Mouse (Mus musculus) liver, embryonic 15.5 days (tissue): ENCODE results near the gene Micall1. TPM values are rescaled to one million over a fixed set of nuclear protein-coding genes. Genes with fewer than 3 reads are reported as not detected.

Source experiments
- ATAC-seq: fragments of 200-750 bp; cut with Nextera tagmentation; 2 replicates; pipeline ENCODE4 v1.8.0; 2017; ENCODE audit warnings: moderate number of reproducible peaks, mild to moderate bottlenecking, moderate library complexity; ENCODE audit not compliant: insufficient read depth
- H3K27ac ChIP-seq: fragments of 300-500 bp; sonication (generic); replicated peaks from 2 replicates; pipeline ENCODE4 v1.5.1; 2015; ENCODE audit warnings: mild to moderate bottlenecking, inconsistent platforms
- H3K27me3 ChIP-seq: fragments of 300-500 bp; sonication (generic); 2 replicates; pipeline ENCODE4 v1.6.1; 2015; ENCODE audit warnings: mild to moderate bottlenecking, inconsistent platforms
- H3K36me3 ChIP-seq: fragments of 300-500 bp; sonication (generic); replicated peaks from 2 replicates; pipeline ENCODE4 v1.6.1; 2015; ENCODE audit warnings: moderate library complexity, mild to moderate bottlenecking, inconsistent platforms
- H3K4me1 ChIP-seq: fragments of 300-500 bp; sonication (generic); replicated peaks from 2 replicates; pipeline ENCODE4 v1.6.1; 2015; ENCODE audit warnings: inconsistent platforms
- H3K4me2 ChIP-seq: fragments of 300-500 bp; sonication (generic); 2 replicates; pipeline ENCODE4 v1.6.1; 2015; ENCODE audit warnings: moderate library complexity, mild to moderate bottlenecking, inconsistent platforms
- H3K4me3 ChIP-seq: fragments of 300-500 bp; sonication (generic); replicated peaks from 2 replicates; pipeline ENCODE4 v1.5.1; 2015; ENCODE audit warnings: mild to moderate bottlenecking, inconsistent platforms
- H3K9ac ChIP-seq: fragments of 300-500 bp; sonication (generic); 2 replicates; pipeline ENCODE4 v1.6.1; 2015; ENCODE audit warnings: moderate library complexity, mild to moderate bottlenecking, inconsistent platforms
- H3K9me3 ChIP-seq: fragments of 300-500 bp; sonication (generic); replicated peaks from 2 replicates; pipeline ENCODE4 v1.6.1; 2016; ENCODE audit warnings: inconsistent platforms
- WGBS: fragments of 180-500 bp; shearing (Covaris S2); methylation state at CpG from one replicate; pipeline ENCODE4 v1.1.7; 2015; ENCODE audit warnings: mixed read lengths; ENCODE audit not compliant: insufficient replicate concordance; 5-methylcytosine and 5-hydroxymethylcytosine counted together
- polyA plus RNA-seq: library from polyadenylated mRNA; unstranded; fragments of >200 nt; fragmentation: Nextera tagmentation; extraction: Ambion mirVana; gene quantifications from 2 replicates; pipeline ENCODE4 v1.2.1, GENCODE M21; 2015

Gene Micall1
- polyA plus RNA-seq, 1 experiment from 2014 or later, result 0.86 TPM

- Histone ChIP-seq H3K36me3 (peaks cover 66% of the 10 kb centered on the region), H3K9ac (no peak overlapping the region), H3K9me3 (no peaks in the 10 kb centered on the region), H3K4me1 (peaks cover 22% of the 10 kb centered on the region), H3K4me2 (no peak overlapping the region), H3K27ac (no peak overlapping the region), H3K27me3 (no peaks in the 10 kb centered on the region), H3K4me3 (no peak overlapping the region)
- 83% methylated on average over 7 of the region's 7 CpGs for WGBS
- ATAC-seq, result no peak
Observed at GRCm38 (mm10) chr15:79145522-79145921, 36.8 kb downstream of the Micall1 start.

DNA sequence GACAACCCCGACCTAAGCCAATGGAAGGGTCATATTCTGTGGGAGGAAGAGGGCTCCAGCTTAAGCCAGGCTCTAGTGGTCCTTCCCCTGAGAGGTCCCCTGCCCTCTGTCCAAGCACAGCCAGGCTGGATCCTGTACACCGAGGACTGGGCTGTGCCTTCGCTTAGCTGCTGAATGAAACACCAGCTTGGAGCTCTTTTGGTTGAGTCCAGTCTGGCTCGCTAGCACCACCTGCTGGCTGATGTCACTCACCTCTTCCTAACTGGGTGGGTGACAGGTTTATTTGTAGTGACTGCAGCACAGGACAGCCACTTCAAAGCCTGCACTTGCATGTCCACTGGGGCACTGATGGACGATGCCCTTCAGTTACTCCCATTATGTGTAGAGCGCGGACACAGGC, 39.8 kb downstream of the Micall1 start:
- Histone ChIP-seq H3K4me2 (no peak overlapping the region), H3K27ac (no peak overlapping the region), H3K4me1 (no peaks in the 10 kb centered on the region), H3K9me3 (no peaks in the 10 kb centered on the region), H3K27me3 (no peaks in the 10 kb centered on the region), H3K4me3 (no peak overlapping the region), H3K9ac (no peak overlapping the region), H3K36me3 (peaks cover 86% of the 10 kb centered on the region)
- ATAC-seq, result no peak
- WGBS, result 52% methylated on average over 7 of the region's 7 CpGs

- Histone ChIP-seq H3K9ac (no peak overlapping the region), H3K27me3 (peaks cover 6% of the 10 kb centered on the region; the same call in 1 of the 2 replicates), H3K36me3 (peaks cover 57% of the 10 kb centered on the region), H3K27ac (no peak overlapping the region), H3K4me1 (peaks cover 10% of the 10 kb centered on the region; the same call in 1 of the 2 replicates), H3K4me3 (no peak overlapping the region), H3K9me3 (no peaks in the 10 kb centered on the region), H3K4me2 (no peak overlapping the region)
- 79% methylated on average over 8 of the region's 8 CpGs for WGBS
- ATAC-seq, result no peak
Observed at GRCm38 (mm10) chr15:79151881-79152280, 43.2 kb downstream of the Micall1 start.

- no peak for ATAC-seq
- H3K4me1 ChIP-seq, result peaks cover 10% of the 10 kb centered on the region; the same call in 1 of the 2 replicates
- WGBS, result 86% methylated on average over 6 of the region's 6 CpGs
- no peak overlapping the region for H3K27ac ChIP-seq
- no peak overlapping the region for H3K9ac ChIP-seq
- peaks cover 7% of the 10 kb centered on the region; the same call in 1 of the 2 replicates for H3K27me3 ChIP-seq
- no peak overlapping the region for H3K4me2 ChIP-seq
- H3K36me3 ChIP-seq, result peaks cover 48% of the 10 kb centered on the region
- no peaks in the 10 kb centered on the region for H3K9me3 ChIP-seq
- no peak overlapping the region for H3K4me3 ChIP-seq
Observed at GRCm38 (mm10) chr15:79152709-79153108, 44.0 kb downstream of the Micall1 start.

DNA sequence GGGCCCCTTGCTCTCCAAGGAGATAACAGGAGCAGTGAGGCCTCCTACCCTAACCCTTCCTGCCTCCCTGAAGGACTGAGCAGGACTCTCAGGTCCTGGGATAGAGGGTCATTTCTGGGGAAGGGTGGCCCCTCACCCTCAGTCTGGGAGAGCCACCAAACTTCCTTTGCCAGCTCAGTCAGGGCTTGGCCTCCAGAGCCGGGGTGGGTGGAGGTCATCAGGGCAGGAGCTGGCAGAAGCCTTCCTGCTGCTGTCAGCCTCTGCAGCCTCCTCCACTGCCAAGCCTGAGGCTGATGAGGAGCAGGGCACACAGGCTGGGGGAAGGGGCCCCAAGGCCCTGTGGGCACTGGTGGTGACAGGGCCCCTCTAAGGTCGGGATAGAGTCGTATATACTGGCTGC, 46.9 kb downstream of the Micall1 start:
- no peaks in the 10 kb centered on the region for H3K9me3 ChIP-seq
- no peak overlapping the region for H3K4me2 ChIP-seq
- H3K36me3 ChIP-seq, result peaks cover 23% of the 10 kb centered on the region
- 32% methylated on average over 3 of the region's 3 CpGs for WGBS
- H3K9ac ChIP-seq, result no peak overlapping the region
- H3K27me3 ChIP-seq, result peaks cover 30% of the 10 kb centered on the region
- H3K4me1 ChIP-seq, result peaks cover 10% of the 10 kb centered on the region; the same call in 1 of the 2 replicates
- H3K27ac ChIP-seq, result no peak overlapping the region
- peak; percentile 29; the same call in 1 of the 2 replicates for ATAC-seq
- no peak overlapping the region for H3K4me3 ChIP-seq

DNA sequence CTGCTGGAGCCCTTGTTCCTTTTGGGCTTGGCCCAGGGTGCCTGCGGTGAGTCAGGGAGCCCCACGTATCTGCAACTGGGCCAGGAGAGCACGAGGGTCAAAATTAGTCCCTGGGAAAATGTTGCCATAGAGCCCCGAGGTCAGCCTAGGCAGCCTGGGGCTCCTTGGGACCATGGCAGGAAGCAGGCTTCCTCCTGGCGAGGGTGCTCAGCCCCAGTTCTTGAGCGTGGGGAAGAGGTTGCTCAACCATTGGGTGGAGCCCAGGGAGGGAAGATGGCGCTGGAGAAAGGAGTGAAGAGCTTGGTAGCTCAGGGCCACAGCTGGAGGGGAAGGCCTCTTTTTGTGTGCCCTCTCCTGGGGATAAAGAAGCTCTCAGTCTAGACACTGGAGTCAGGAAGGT, 53.6 kb downstream of the Micall1 start:
- WGBS, result 36% methylated on average over 7 of the region's 7 CpGs
- Histone ChIP-seq H3K27ac (no peak overlapping the region), H3K9me3 (no peaks in the 10 kb centered on the region), H3K9ac (no peak overlapping the region), H3K4me2 (no peak overlapping the region), H3K27me3 (peaks cover 82% of the 10 kb centered on the region), H3K4me3 (no peak overlapping the region), H3K4me1 (peaks cover 5% of the 10 kb centered on the region), H3K36me3 (no peaks in the 10 kb centered on the region)
- ATAC-seq, result no peak

DNA sequence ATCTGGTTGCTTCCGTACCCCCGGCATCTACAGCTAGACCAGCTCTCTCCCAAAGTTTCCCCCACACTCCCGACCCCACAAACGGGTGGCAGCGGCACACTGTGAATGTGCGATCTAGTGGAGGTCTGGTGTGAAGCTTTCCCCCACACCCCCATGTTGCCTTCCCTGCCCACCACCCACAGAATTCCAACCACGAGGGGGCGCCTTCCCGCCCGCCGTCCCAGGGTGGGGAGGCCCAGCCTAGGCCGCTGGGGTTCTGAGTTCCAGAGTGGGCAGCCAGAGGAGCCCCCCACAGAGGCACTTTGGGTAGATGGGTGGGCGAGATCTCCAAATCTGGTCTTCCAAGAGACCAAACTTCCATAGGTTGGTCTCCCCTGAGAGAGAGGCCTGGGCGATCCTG, 54.1 kb downstream of the Micall1 start:
- no peaks in the 10 kb centered on the region for H3K9me3 ChIP-seq
- no peak for ATAC-seq
- H3K4me1 ChIP-seq, result peaks cover 5% of the 10 kb centered on the region
- H3K27me3 ChIP-seq, result peaks cover 81% of the 10 kb centered on the region
- H3K36me3 ChIP-seq, result no peaks in the 10 kb centered on the region
- no peak overlapping the region for H3K27ac ChIP-seq
- no peak overlapping the region for H3K9ac ChIP-seq
- no peak overlapping the region for H3K4me3 ChIP-seq
- no peak overlapping the region for H3K4me2 ChIP-seq
- 31% methylated on average over 14 of the region's 14 CpGs for WGBS

DNA sequence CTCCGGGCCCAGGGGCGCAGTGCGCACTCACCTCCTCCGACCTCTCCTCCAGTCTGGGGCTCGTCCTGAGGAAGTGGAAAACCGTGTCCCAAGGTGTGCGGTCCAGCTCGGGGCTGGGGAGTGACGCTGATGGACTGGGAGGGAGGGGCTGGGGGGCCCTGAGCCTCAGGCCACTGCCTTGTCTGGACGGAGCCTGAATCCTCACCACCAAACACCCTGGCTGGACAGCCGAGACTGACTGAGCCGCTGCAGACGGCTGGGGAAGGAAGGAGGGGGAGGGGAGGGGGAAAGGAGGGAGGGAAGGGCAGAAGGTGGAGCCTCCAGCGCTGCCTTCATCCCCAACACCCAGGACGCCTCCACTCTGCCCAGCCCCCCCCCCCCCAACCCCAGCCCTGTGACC, 55.6 kb downstream of the Micall1 start:
- H3K4me2 ChIP-seq, result no peak overlapping the region
- no peak overlapping the region for H3K27ac ChIP-seq
- H3K9me3 ChIP-seq, result no peaks in the 10 kb centered on the region
- ATAC-seq, result no peak
- no peak overlapping the region for H3K9ac ChIP-seq
- WGBS, result 11% methylated on average over 14 of the region's 15 CpGs
- H3K27me3 ChIP-seq, result peaks cover 75% of the 10 kb centered on the region
- peaks cover 5% of the 10 kb centered on the region for H3K4me1 ChIP-seq
- H3K36me3 ChIP-seq, result no peaks in the 10 kb centered on the region
- no peak overlapping the region for H3K4me3 ChIP-seq

DNA sequence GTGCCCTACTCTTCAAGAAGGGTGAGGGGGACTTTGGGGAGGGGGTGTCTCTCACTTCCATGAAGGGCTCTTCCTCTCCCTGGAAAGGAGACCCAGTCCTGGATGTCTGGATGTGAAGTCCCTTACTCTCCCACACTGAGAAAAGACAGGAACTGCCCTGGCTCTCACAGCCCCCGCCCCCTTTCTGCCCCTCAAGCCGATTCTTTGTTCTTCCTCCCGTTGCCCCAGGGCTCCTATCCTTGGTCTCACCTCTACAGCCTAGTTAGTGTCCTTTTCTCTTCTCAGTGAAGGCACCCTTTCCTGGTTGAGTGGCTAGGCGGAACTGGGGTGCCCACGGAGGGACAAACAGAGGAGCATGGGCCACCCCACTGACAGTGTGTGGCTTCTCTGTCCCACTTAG, 56.4 kb downstream of the Micall1 start, which contains the start of gene Sox10:
Gene Sox10 (minus strand): TSS at position 101 of the 400 bp plus-strand sequence.
- Histone ChIP-seq H3K9me3 (no peaks in the 10 kb centered on the region), H3K9ac (no peak within 1 kb of the TSS), H3K4me3 (no peak within 1 kb of the TSS), H3K4me1 (peaks cover 5% of the 10 kb centered on the region), H3K36me3 (no peaks in the 10 kb centered on the region), H3K27me3 (peaks cover 73% of the 10 kb centered on the region), H3K4me2 (no peak within 1 kb of the TSS), H3K27ac (no peak within 1 kb of the TSS)
- WGBS, result 50% methylated on average over 5 of the region's 5 CpGs
- ATAC-seq, result no peak

GRCm38 (mm10) chr15:79166712-79167111, 58.0 kb downstream of the Micall1 start:
- no peak overlapping the region for H3K4me2 ChIP-seq
- WGBS, result 56% methylated on average over 8 of the region's 8 CpGs
- no peak overlapping the region for H3K4me3 ChIP-seq
- H3K27ac ChIP-seq, result no peak overlapping the region
- H3K9ac ChIP-seq, result no peak overlapping the region
- peaks cover 5% of the 10 kb centered on the region for H3K4me1 ChIP-seq
- no peaks in the 10 kb centered on the region for H3K9me3 ChIP-seq
- no peak for ATAC-seq
- H3K36me3 ChIP-seq, result no peaks in the 10 kb centered on the region
- H3K27me3 ChIP-seq, result peaks cover 60% of the 10 kb centered on the region

DNA sequence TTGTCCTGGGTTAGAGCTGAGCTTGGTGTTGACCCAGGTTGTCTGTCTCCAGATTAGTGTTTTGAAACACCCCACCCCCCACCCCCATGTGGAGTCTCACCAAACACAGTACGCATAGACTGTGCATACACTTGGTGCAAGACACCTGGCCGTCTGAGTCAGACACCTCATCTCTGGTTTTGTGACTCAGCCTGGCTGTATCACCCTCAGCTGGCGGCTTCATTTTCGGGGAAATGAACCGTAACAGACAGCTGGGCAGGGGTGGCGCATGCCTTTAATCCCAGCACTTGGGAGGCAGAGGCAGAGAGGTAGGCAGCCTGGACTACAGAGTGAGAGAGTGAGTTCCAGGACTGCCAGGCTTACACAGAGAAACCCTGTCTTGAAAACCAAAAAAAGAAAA, 68.2 kb downstream of the Micall1 start:
- no peaks in the 10 kb centered on the region for H3K27me3 ChIP-seq
- H3K9me3 ChIP-seq, result no peaks in the 10 kb centered on the region
- H3K4me3 ChIP-seq, result no peak overlapping the region
- no peak for ATAC-seq
- H3K4me1 ChIP-seq, result peaks cover 11% of the 10 kb centered on the region
- WGBS, result 49% methylated on average over 6 of the region's 6 CpGs
- H3K36me3 ChIP-seq, result no peaks in the 10 kb centered on the region
- no peak overlapping the region for H3K27ac ChIP-seq
- H3K9ac ChIP-seq, result no peak overlapping the region
- no peak overlapping the region for H3K4me2 ChIP-seq

DNA sequence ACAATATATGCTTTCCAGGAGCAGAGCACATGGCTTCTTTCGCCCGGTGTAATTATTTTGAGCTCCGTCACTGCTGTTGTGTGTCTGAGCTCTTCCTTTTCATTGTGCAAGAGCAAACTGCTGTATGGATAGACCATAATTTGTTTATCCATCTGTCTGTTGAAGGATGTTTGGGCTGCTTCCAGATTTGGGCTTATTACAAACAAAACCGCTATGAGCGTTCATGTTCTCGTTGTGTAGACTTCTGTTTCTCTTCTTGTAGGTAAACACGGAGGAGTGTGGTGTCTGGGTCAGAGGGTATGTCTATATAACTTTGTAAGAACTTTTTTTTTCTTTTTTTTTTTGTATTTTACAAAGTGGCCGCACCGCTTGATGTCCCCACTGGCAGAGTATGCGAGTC, 76.5 kb downstream of the Micall1 start:
- Histone ChIP-seq H3K4me3 (no peak overlapping the region), H3K36me3 (no peaks in the 10 kb centered on the region), H3K9ac (no peak overlapping the region), H3K9me3 (no peaks in the 10 kb centered on the region), H3K4me1 (peaks cover 3% of the 10 kb centered on the region; the same call in 1 of the 2 replicates), H3K27ac (peak overlapping the region; percentile 64), H3K4me2 (no peak overlapping the region), H3K27me3 (no peaks in the 10 kb centered on the region; the same call in 1 of the 2 replicates)
- WGBS, result 67% methylated on average over 10 of the region's 10 CpGs
- ATAC-seq, result peak; percentile 57; the same call in 1 of the 2 replicates
